Mouse (Mus musculus): ENCODE measurements at regions not wholly inside any gene's neighbourhood (a gene's known extent, or its start where the extent isn't known, plus 50 kb on each side); places are given as distances from the start of the nearest gene placed in this dataset.

DNA sequence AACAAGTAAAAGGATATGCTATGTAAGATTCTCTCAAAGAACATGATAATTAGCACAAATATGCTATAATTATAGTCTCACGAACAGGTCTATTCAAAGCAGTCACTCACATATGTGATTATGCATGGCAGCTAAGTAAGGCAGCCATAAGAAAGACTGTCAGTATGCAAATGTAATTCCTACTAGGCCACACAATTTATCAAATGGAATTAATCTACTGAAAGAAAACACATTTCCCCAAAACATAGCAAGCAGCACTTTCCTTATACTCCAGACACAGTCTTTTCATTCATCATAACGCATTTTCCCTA lies 1242.3 kb downstream of the Zfp704 start:
- ATAC-seq: no peak

GRCm38 (mm10) chr3:8366907-8367658 lies 1242.8 kb downstream of the Zfp704 start:
- no peaks in the 10 kb centered on the region for H3K27me3 ChIP-seq
- ChIA-PET CTCF (interaction anchor here (1.0 kb wide), 1 partner anchor 11 kb away, joined by 3 read pairs; no protein-coding TSS in a partner anchor), POLR2A (interaction anchor here (0.6 kb wide), 1 partner anchor 131 kb away, joined by 3 read pairs; no protein-coding TSS in a partner anchor)
- in situ Hi-C loops (cut with MboI; ENCODE audit: low pct_unique_long_range_greater_than_20kb): no loop called here
- DNase-seq (ENCODE audit: low read depth, low spot score) (no peak), ATAC-seq (no peak)
- TF ChIP-seq CTCF (IDR thresholded peaks at IDR 0.05): no peak

More for the DNA sequence above, 1242.3 kb downstream of the Zfp704 start:
- POLR2A ChIA-PET: no interaction called here
- in situ Hi-C loops (cut with MboI; ENCODE audit: low pct_unique_long_range_greater_than_20kb): no loop called here
- no peak for DNase-seq (ENCODE audit: low read depth, low spot score)
- CTCF ChIA-PET: no interaction called here
- no peak for TF ChIP-seq CTCF (IDR thresholded peaks at IDR 0.05)
- H3K27me3 ChIP-seq: no peaks in the 10 kb centered on the region
